Mouse (Mus musculus) heart, postnatal 36 days (tissue): ENCODE measurements around the gene Rbbp7. TPM values are rescaled to one million over a fixed set of nuclear protein-coding genes. Genes with fewer than 3 reads are reported as not detected.

Experiments
- DNase-seq, 2 experiments: peaks; one replicate each; pipeline ENCODE4 v3.0.0; 2021 to 2022
- intact Hi-C: fragments of 180-260 bp; cut with DNase I; formaldehyde crosslinking; loops from one replicate; pipeline ENCODE4 v1.15.1; 2025
- total RNA-seq, 2 experiments: library from RNA; stranded (reverse); gene quantifications; 2 replicates each; pipeline ENCODE4 v1.2.3; 2021

The Rbbp7 gene
- 100 to 1,000 TPM; 155 to 167 TPM for total RNA-seq

DNA sequence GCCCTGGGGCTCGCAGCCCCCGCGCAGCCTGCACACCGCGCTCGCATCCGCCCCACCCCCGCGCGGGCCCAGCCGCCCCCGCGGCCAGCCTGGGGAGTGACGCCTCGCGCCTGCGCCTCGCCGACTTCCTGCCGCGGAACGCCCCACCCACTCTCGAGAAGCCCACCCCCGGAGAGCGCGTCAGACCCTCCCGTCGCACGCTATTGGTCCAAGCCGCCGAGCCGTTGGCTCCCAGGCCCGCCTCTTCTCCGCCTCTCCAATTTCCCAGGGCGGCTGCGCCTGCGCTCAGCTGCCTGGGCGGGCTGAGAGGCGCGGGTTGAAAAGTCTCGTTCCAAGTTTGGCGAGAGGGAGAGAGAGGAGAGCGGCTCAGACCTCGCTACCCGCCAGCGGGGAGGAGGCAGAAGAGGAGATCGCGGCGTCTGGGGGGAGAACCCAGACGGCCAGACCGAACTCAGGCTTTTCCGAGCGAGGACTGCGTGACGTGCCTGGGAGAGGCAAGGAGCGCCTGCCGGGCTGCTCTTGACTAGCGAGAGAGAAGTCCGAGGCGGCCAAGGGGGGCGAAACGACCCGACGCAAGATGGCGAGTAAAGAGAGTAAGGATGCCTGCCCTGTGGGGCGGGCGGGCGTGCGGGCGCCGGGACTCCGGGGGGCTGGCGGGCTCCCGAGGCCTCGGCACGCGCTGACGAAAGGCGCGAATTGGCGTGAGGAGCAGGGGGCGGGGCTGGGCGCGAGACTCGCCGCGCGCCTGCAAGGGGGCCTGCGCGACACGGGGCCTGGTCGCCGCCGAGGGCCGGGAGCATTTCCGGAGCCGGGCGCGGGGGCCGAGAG is at the start of gene Rbbp7:
Gene Rbbp7, plus strand, starts transcription at position 288 of the 828 bp plus-strand sequence.
- peak; percentile 84 to 87 for DNase-seq
- intact Hi-C loops = loop anchor here (2.0 to 5.0 kb wide), 3 partner anchors 24 to 127 kb away; partner anchors contain the start of gene Syap1

GRCm38 (mm10) chrX:162717837-162718236 is 42.4 kb upstream of the Rbbp7 start:
- DNase-seq = peak; percentile 19 to 43
- intact Hi-C loops = loop anchor here (10.0 kb wide), 1 partner anchor 193 kb away; no protein-coding TSS in a partner anchor

DNA sequence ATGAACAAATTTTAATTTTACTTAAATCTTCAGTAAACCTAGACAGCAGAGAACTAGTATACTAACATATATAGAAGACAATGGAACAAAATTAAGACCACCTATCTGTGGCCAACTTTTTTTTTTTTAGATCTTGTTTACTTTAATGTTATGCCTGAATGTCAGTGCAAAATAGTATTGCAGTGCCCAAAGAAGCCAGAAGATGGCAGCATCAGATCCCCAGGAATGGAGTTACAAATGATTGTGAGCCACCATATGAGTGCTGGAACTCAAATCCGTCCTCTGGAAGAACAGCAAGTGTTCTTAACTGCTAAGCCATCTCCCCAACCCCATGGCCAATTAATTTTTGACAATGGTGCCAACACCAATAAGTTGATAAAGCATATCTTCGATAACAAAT is 40.6 kb upstream of the Rbbp7 start:
- intact Hi-C loops = loop anchor here (5.0 to 10.0 kb wide), 3 partner anchors 43 to 195 kb away; partner anchors contain the start of gene Rbbp7
- peak; percentile 39 to 55 for DNase-seq

GRCm38 (mm10) chrX:162727367-162727777 is 32.8 kb upstream of the Rbbp7 start:
- intact Hi-C loops = no loop called here

DNA sequence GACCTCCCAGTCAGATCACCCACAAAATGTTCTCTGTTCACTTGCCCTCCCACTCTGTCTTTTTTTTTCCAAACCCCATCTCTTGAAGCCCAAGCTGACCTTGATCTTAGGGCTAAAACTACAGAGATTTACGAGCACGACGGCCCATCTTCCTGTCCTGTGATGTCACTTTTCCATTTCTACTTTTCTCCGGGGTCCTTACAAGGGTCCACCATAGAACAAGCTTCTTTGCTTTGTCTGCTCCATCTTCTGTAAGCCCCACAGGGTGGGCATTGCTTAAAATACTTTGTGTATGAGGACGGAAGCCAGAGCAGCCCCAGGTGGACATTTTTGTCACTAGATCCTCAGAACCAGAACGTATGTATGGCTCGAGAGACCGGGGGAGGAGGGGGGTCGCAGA is 32.4 kb upstream of the Rbbp7 start:
- no peak for DNase-seq
- intact Hi-C loops = no loop called here

More at GRCm38 (mm10) chrX:162727367-162727777, 32.8 kb upstream of the Rbbp7 start:
- no peak for DNase-seq

DNA sequence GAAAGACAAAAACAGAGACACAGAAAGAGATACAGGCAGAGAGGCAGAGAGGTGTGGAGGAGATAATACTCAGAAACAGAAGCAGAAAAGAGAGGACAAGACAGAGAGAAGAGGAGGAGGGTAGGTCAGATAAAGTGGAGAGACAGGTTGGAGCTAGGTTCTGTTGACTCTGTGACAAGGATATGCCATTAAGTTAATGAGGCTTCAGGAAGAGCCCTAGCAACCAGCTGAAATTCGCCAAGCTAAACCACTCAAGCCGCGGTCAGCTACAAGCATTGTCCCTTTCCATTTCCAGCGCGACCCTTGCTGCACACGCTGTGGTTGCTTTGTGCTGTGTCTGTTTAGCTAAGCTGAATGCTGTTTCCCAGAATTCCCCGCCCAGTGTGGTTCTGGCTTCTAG is 32.0 kb upstream of the Rbbp7 start:
- intact Hi-C loops = no loop called here
- no peak for DNase-seq

GRCm38 (mm10) chrX:162730031-162730430 is 30.2 kb upstream of the Rbbp7 start:
- DNase-seq = no peak
- intact Hi-C loops = no loop called here

- intact Hi-C loops = no loop called here
- peak; percentile 61 to 71 for DNase-seq
Measured at GRCm38 (mm10) chrX:162734997-162735929, 24.9 kb upstream of the Rbbp7 start.

GRCm38 (mm10) chrX:162736140-162736659 is 24.0 kb upstream of the Rbbp7 start:
- intact Hi-C loops = loop anchor here (2.0 kb wide), 1 partner anchor 25 kb away; the partner anchor contains the start of gene Rbbp7
- peak; percentile 1 to 10 for DNase-seq

DNA sequence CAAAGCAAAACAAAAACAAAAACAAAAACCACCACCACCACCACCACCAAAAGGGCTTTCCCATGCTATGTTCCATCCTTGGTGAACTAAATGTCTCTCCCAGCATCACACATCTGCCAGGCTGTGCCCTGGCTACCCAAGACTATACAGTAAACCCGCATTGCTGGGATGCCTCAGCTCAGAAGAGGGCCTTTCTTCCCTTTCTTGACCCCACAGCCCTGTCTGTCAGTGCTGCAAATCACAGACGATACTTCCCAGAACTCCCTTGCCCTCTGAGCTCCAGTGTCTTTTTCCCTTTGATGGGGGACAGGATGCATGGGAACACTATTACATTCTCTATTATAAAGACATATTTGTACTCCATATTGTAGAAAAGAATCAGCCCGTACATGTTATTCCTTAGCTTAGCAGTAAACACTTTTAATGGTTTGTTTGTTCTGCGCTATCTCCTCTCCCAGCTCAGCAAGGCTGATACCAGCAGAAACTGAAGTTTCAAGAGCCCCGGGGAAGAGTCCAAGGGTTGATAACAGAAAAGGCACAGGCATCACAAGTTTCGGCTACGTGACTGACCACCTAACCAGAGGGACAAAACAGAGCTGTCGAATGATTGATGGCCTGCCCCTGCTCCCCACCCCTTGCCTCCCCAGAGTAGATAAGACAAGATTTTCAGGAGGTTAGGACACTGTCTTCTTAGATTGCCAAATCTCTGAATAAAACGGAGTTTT is 11.3 kb upstream of the Rbbp7 start:
- no peak for DNase-seq
- intact Hi-C loops = no loop called here

DNA sequence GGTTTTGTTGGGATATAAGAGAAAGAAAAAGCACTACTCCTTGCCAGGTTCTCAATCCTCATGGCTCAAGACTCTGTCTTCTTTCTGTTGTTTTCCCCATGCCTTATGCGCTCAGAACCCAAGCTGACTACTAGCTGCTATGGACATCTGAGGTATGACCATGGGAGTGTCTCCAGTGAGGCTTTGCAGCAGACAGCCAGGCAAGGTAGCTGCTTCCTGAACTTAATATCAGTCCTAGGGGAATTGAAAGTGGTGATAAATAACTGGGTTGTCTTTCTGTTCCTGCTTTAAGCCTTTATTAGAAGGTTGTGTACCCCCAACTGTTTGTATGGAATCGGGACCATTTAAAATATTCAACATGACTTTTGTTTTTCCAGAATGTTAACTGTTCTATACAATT is 7.8 kb upstream of the Rbbp7 start:
- intact Hi-C loops = no loop called here

GRCm38 (mm10) chrX:162754314-162754713 is 5.9 kb upstream of the Rbbp7 start:
- no peak for DNase-seq
- intact Hi-C loops = no loop called here

More for the DNA sequence above, 7.8 kb upstream of the Rbbp7 start:
- DNase-seq = no peak

GRCm38 (mm10) chrX:162756058-162756457 is 4.1 kb upstream of the Rbbp7 start:
- no peak for DNase-seq
- intact Hi-C loops = no loop called here

- intact Hi-C loops = loop anchor here (2.0 to 5.0 kb wide), 3 partner anchors 23 to 128 kb away; partner anchors contain the start of gene Syap1
- peak in 1 of 2 experiments; percentile 19 for DNase-seq
Measured at GRCm38 (mm10) chrX:162759251-162760114, 719 bp upstream of the Rbbp7 start.

GRCm38 (mm10) chrX:162760958-162761515 is 835 bp downstream of the Rbbp7 start:
- intact Hi-C loops = loop anchor here (2.0 to 5.0 kb wide), 3 partner anchors 24 to 126 kb away; partner anchors contain the start of gene Syap1

GRCm38 (mm10) chrX:162761716-162762395 is 1.7 kb downstream of the Rbbp7 start:
- DNase-seq = no peak
- intact Hi-C loops = loop anchor here (2.0 to 5.0 kb wide), 3 partner anchors 25 to 125 kb away; partner anchors contain the start of gene Syap1

More at GRCm38 (mm10) chrX:162760958-162761515, 835 bp downstream of the Rbbp7 start:
- DNase-seq = peak in 1 of 2 experiments; percentile 2

GRCm38 (mm10) chrX:162770726-162771125 is 10.5 kb downstream of the Rbbp7 start:
- no peak for DNase-seq
- intact Hi-C loops = no loop called here

DNA sequence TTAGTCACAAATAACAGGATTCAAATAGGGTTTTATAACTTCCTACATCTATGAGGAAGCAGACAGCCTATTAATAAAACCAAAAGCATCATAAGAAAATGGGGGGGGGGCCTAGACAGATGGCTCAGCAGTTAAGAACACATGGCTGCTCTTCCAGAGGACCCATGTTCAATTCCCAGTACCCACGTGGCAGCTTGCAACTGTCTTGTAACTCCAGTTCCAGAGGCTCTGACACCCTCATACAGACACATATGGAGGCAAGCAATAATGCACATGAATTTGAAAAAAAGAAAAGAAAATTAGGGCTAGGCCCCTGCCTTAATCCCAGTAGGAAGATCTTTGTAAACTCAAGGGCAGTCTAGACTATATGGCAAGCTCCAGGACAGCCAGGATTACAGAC is 28.2 kb downstream of the Rbbp7 start:
- intact Hi-C loops = no loop called here
- DNase-seq = no peak
